Mouse (Mus musculus) ZHBTc4 (cell line): ENCODE results near the gene Grin2d.
A peak's percentile ranks its signal among the peaks of the same experiment; 100 is the strongest.

ENCODE experiments used
- DNase-seq: peaks from one replicate; pipeline ENCODE4 v3.0.0-alpha.2; 2011; ENCODE audit warnings: low read depth, low spot score

Grin2d gene

GRCm38 (mm10) chr7:45856950-45857901, 21.0 kb downstream of the Grin2d start:
- DNase-seq = peak; percentile 88

GRCm38 (mm10) chr7:45853089-45853488, 25.1 kb downstream of the Grin2d start:
- DNase-seq = no peak

- no peak for DNase-seq
Observed at GRCm38 (mm10) chr7:45850661-45851060, 27.5 kb downstream of the Grin2d start.

- no peak for DNase-seq
Observed at GRCm38 (mm10) chr7:45848447-45849027, 29.6 kb downstream of the Grin2d start.

- DNase-seq = no peak
Observed at GRCm38 (mm10) chr7:45842950-45843744, 35.0 kb downstream of the Grin2d start.

GRCm38 (mm10) chr7:45833924-45834323, 44.3 kb downstream of the Grin2d start:
- DNase-seq = no peak

GRCm38 (mm10) chr7:45833148-45833790, 44.9 kb downstream of the Grin2d start:
- DNase-seq = peak; percentile 62

GRCm38 (mm10) chr7:45832428-45832827, 45.8 kb downstream of the Grin2d start:
- DNase-seq = no peak

GRCm38 (mm10) chr7:45831128-45831525, 47.1 kb downstream of the Grin2d start:
- DNase-seq = no peak

GRCm38 (mm10) chr7:45830427-45831127, 47.6 kb downstream of the Grin2d start, which contains the start of gene Grwd1:
Gene Grwd1, minus strand, starts transcription at chr7:45830944.
- peak; percentile 97 for DNase-seq

- DNase-seq = no peak
Observed at GRCm38 (mm10) chr7:45826631-45827030, 51.5 kb downstream of the Grin2d start.

GRCm38 (mm10) chr7:45824598-45824997, 53.6 kb downstream of the Grin2d start, which contains the start of gene Kcnj14:
Gene Kcnj14, minus strand, starts transcription at chr7:45824782.
- no peak for DNase-seq

GRCm38 (mm10) chr7:45820913-45821312, 57.3 kb downstream of the Grin2d start:
- no peak for DNase-seq

- DNase-seq = no peak
Observed at GRCm38 (mm10) chr7:45819843-45820242, 58.3 kb downstream of the Grin2d start.

GRCm38 (mm10) chr7:45815984-45816351, 62.2 kb downstream of the Grin2d start:
- no peak for DNase-seq

- peak; percentile 49 for DNase-seq
Observed at GRCm38 (mm10) chr7:45815323-45815983, 62.7 kb downstream of the Grin2d start.

- no peak for DNase-seq
Observed at GRCm38 (mm10) chr7:45814841-45815240, 63.3 kb downstream of the Grin2d start.

- DNase-seq = peak; percentile 100
Observed at GRCm38 (mm10) chr7:45813787-45814779, 64.1 kb downstream of the Grin2d start, which contains the start of gene Cyth2. Gene Cyth2, minus strand, starts transcription at chr7:45814581.

- DNase-seq = no peak
Observed at GRCm38 (mm10) chr7:45812921-45813320, 65.3 kb downstream of the Grin2d start.
